ENCODE assay signal across 19 mouse cellular contexts in genomic region chr17:71689903-71690302, GRCm38 (mm10). TPM values are rescaled to one million over a fixed set of nuclear protein-coding genes. Genes with fewer than 3 reads are reported as not detected.
DNase-seq lines count a peak whose midpoint lies in the region; ATAC-seq and TF ChIP-seq lines count a peak whose summit lies in the region.
"Had no signal": no experiment of that assay in that cellular context is flagged by ENCODE, and none has a peak within 500 bp of the region (broad histone marks: within the 10 kb centered on the region; RNA-seq: fewer than 3 reads in every experiment).

No protein-coding gene starts in this region.

- peaks cover 20% of the 10 kb centered on the region; the same call in 1 of the 2 replicates for H3K4me1 ChIP-seq in heart, embryonic 10.5 days
- H3K4me1 ChIP-seq in kidney, embryonic 14.5 days (ENCODE audit: control insufficient read depth, insufficient read depth, low read length) = peaks cover 11% of the 10 kb centered on the region
- peaks cover 21% of the 10 kb centered on the region for H3K4me1 ChIP-seq in lung, embryonic 15.5 days
- peaks cover 12% of the 10 kb centered on the region; the same call in 1 of the 2 replicates for H3K4me1 ChIP-seq in stomach, embryonic 14.5 days (ENCODE audit: control insufficient read depth, insufficient read depth, low read length)
- peaks cover 3% of the 10 kb centered on the region; the same call in 1 of the 2 replicates for H3K4me1 ChIP-seq in midbrain, postnatal 0 days (ENCODE audit: insufficient read depth, low read length)
- peaks cover 4% of the 10 kb centered on the region for H3K4me1 ChIP-seq in midbrain, embryonic 15.5 days
- H3K4me1 ChIP-seq: embryonic facial prominence, embryonic 13.5 days had no signal

- DNase-seq in heart, postnatal 14 days = peak; percentile 35 to 65
- no peak for DNase-seq in heart, embryonic 10.5 days (ENCODE audit: low spot score)
- DNase-seq in gastrocnemius, postnatal 4 days (ENCODE audit: low spot score in 2 of 2) = no peak
- no peak for DNase-seq in midbrain, postnatal 0 days (ENCODE audit: low spot score)
- DNase-seq: B cell, adult 2 months; cerebellum, adult 11-12 months; gastrocnemius, postnatal 10 days; thymus, postnatal 4 days had no signal

- 0 out of 2 replicates have a peak, but pooled peaks cover under 1% of the 10 kb centered on the region for H3K27me3 ChIP-seq in heart, embryonic 10.5 days (ENCODE audit: insufficient read depth, poor library complexity, severe bottlenecking)
- no peaks in the 10 kb centered on the region for H3K27me3 ChIP-seq in kidney, embryonic 14.5 days (ENCODE audit: control insufficient read depth, insufficient read depth, low read length)
- no peaks in the 10 kb centered on the region for H3K27me3 ChIP-seq in lung, embryonic 15.5 days
- no peaks in the 10 kb centered on the region for H3K27me3 ChIP-seq in stomach, embryonic 14.5 days (ENCODE audit: control insufficient read depth, insufficient read depth, low read length)
- no peaks in the 10 kb centered on the region for H3K27me3 ChIP-seq in midbrain, postnatal 0 days (ENCODE audit: insufficient read depth, low read length)
- H3K27me3 ChIP-seq in midbrain, embryonic 15.5 days (replicated peaks) = no peaks in the 10 kb centered on the region
- H3K27me3 ChIP-seq: embryonic facial prominence, embryonic 13.5 days; limb, embryonic 12.5 days; neural tube, embryonic 15.5 days had no signal

- H3K4me3 ChIP-seq in heart, embryonic 10.5 days = no peak overlapping the region
- H3K4me3 ChIP-seq in kidney, embryonic 14.5 days (ENCODE audit: low read length) = no peak overlapping the region
- no peak overlapping the region for H3K4me3 ChIP-seq in lung, embryonic 15.5 days
- H3K4me3 ChIP-seq in stomach, embryonic 14.5 days (ENCODE audit: low read depth, low read length) = no peak overlapping the region
- H3K4me3 ChIP-seq in midbrain, postnatal 0 days (ENCODE audit: low read depth, low read length) = no peak overlapping the region
- H3K4me3 ChIP-seq in midbrain, embryonic 15.5 days = no peak overlapping the region
- H3K4me3 ChIP-seq: embryonic facial prominence, embryonic 13.5 days; left cerebral cortex, adult 2 months; limb, embryonic 12.5 days; neural tube, embryonic 15.5 days had no signal

- intact Hi-C loops in heart, postnatal 14 days (cut with DNase I) = no loop called here

- ATAC-seq in kidney, embryonic 14.5 days (ENCODE audit: low FRiP score, low TSS enrichment) = peak; percentile 54; the same call in 1 of the 2 replicates
- peak; percentile 79 for ATAC-seq in lung, embryonic 15.5 days (ENCODE audit: borderline replicate concordance, extremely low read depth, low FRiP score, low TSS enrichment)
- ATAC-seq in stomach, embryonic 14.5 days (ENCODE audit: insufficient number of reproducible peaks, insufficient read depth, low FRiP score, low read depth) = peak; percentile 24; the same call in 1 of the 2 replicates
- no peak for ATAC-seq in midbrain, postnatal 0 days (ENCODE audit: low FRiP score)
- no peak for ATAC-seq in midbrain, embryonic 15.5 days (replicated peaks)
- ATAC-seq: hindbrain, postnatal 0 days had no signal

- no peaks in the 10 kb centered on the region; the same call in 1 of the 2 replicates for H3K9me3 ChIP-seq in heart, embryonic 10.5 days
- no peaks in the 10 kb centered on the region for H3K9me3 ChIP-seq in kidney, embryonic 14.5 days (ENCODE audit: control insufficient read depth, low read length)
- no peaks in the 10 kb centered on the region for H3K9me3 ChIP-seq in lung, embryonic 15.5 days
- H3K9me3 ChIP-seq in stomach, embryonic 14.5 days (ENCODE audit: control insufficient read depth, low read depth, low read length) = no peaks in the 10 kb centered on the region
- peaks cover 7% of the 10 kb centered on the region; the same call in 1 of the 2 replicates for H3K9me3 ChIP-seq in midbrain, postnatal 0 days (ENCODE audit: low read length)
- H3K9me3 ChIP-seq in midbrain, embryonic 15.5 days = no peaks in the 10 kb centered on the region
- H3K9me3 ChIP-seq: embryonic facial prominence, embryonic 13.5 days; limb, embryonic 12.5 days; neural tube, embryonic 15.5 days had no signal

- no peak overlapping the region for H3K4me2 ChIP-seq in kidney, embryonic 14.5 days (replicated peaks; ENCODE audit: low read depth, low read length)
- H3K4me2 ChIP-seq in lung, embryonic 15.5 days = no peak overlapping the region
- no peak overlapping the region for H3K4me2 ChIP-seq in stomach, embryonic 14.5 days (replicated peaks; ENCODE audit: low read depth, low read length)
- H3K4me2 ChIP-seq in midbrain, postnatal 0 days (ENCODE audit: low read depth, low read length, poor library complexity, severe bottlenecking) = no peak overlapping the region
- H3K4me2 ChIP-seq in midbrain, embryonic 15.5 days = no peak overlapping the region
- H3K4me2 ChIP-seq: embryonic facial prominence, embryonic 13.5 days; limb, embryonic 12.5 days; neural tube, embryonic 15.5 days had no signal

- 74% methylated on average over 5 of the region's 5 CpGs for WGBS in heart, embryonic 10.5 days
- 41% methylated on average over 5 of the region's 5 CpGs for WGBS in kidney, embryonic 14.5 days
- WGBS in lung, embryonic 15.5 days = 36% methylated on average over 5 of the region's 5 CpGs
- 41% methylated on average over 5 of the region's 5 CpGs for WGBS in stomach, embryonic 14.5 days
- WGBS in midbrain, postnatal 0 days = 92% methylated on average over 5 of the region's 5 CpGs
- WGBS in midbrain, embryonic 15.5 days = 82% methylated on average over 5 of the region's 5 CpGs

- H3K27ac ChIP-seq in heart, embryonic 10.5 days = no peak overlapping the region
- H3K27ac ChIP-seq in kidney, embryonic 14.5 days (ENCODE audit: low read depth, low read length) = no peak overlapping the region
- 0 out of 2 replicates have a peak overlapping the region, but pooled peaks have one; percentile 26 for H3K27ac ChIP-seq in lung, embryonic 15.5 days
- H3K27ac ChIP-seq in stomach, embryonic 14.5 days (ENCODE audit: low read length) = no peak overlapping the region
- no peak overlapping the region for H3K27ac ChIP-seq in midbrain, postnatal 0 days (ENCODE audit: low read depth, low read length)
- H3K27ac ChIP-seq in midbrain, embryonic 15.5 days = no peak overlapping the region
- H3K27ac ChIP-seq: embryonic facial prominence, embryonic 13.5 days; hindbrain, postnatal 0 days; left cerebral cortex, adult 2 months; limb, embryonic 12.5 days; liver, embryonic 14.5 days; neural tube, embryonic 15.5 days had no signal

- H3K36me3 ChIP-seq in heart, embryonic 10.5 days = 0 out of 2 replicates have a peak, but pooled peaks cover 2% of the 10 kb centered on the region
- no peaks in the 10 kb centered on the region for H3K36me3 ChIP-seq in kidney, embryonic 14.5 days (ENCODE audit: control insufficient read depth, insufficient read depth, low read length)
- no peaks in the 10 kb centered on the region for H3K36me3 ChIP-seq in lung, embryonic 15.5 days
- no peaks in the 10 kb centered on the region for H3K36me3 ChIP-seq in stomach, embryonic 14.5 days (ENCODE audit: control insufficient read depth, insufficient read depth, low read length)
- H3K36me3 ChIP-seq in midbrain, postnatal 0 days (ENCODE audit: insufficient read depth, low read length) = no peaks in the 10 kb centered on the region
- no peaks in the 10 kb centered on the region for H3K36me3 ChIP-seq in midbrain, embryonic 15.5 days (replicated peaks)
- H3K36me3 ChIP-seq: embryonic facial prominence, embryonic 13.5 days; limb, embryonic 12.5 days; neural tube, embryonic 15.5 days had no signal

- no peak overlapping the region for H3K9ac ChIP-seq in kidney, embryonic 14.5 days (ENCODE audit: low read depth, low read length)
- no peak overlapping the region for H3K9ac ChIP-seq in lung, embryonic 15.5 days
- H3K9ac ChIP-seq in stomach, embryonic 14.5 days (replicated peaks; ENCODE audit: low read depth, low read length) = no peak overlapping the region
- H3K9ac ChIP-seq in midbrain, postnatal 0 days (replicated peaks; ENCODE audit: low read length, poor library complexity, severe bottlenecking) = no peak overlapping the region
- H3K9ac ChIP-seq in midbrain, embryonic 15.5 days = no peak overlapping the region
- H3K9ac ChIP-seq: embryonic facial prominence, embryonic 13.5 days; limb, embryonic 12.5 days; liver, embryonic 14.5 days; neural tube, embryonic 15.5 days had no signal

- no peak for TF ChIP-seq CTCF in midbrain, postnatal 0 days (IDR thresholded peaks at IDR 0.05)

RNA-seq across cellular contexts. Expression of gene Togaram2, which starts 16.8 kb away (rescaled TPM):
- 1 to 10 TPM; 2.0 to 2.3 TPM for total RNA-seq in heart, postnatal 14 days (2021)
- polyA plus RNA-seq in heart, embryonic 10.5 days (2016; fragmentation: Nextera tagmentation; extraction: Ambion mirVana) = 1.9 and 3.6 TPM in 2 replicates
- 0.27 and 0.32 TPM in 2 replicates for polyA plus RNA-seq in kidney, embryonic 14.5 days (2014; fragmentation: Nextera tagmentation; extraction: Ambion mirVana)
- polyA plus RNA-seq in lung, embryonic 15.5 days (2015; fragmentation: Nextera tagmentation; extraction: Ambion mirVana) = 1.6 and 2.1 TPM in 2 replicates
- polyA plus RNA-seq in stomach, embryonic 14.5 days (2014; fragmentation: Nextera tagmentation; extraction: Ambion mirVana) = 0.17 and 0.36 TPM in 2 replicates
- total RNA-seq in gastrocnemius, postnatal 4 days (2021) = under 1 TPM; 0.39 to 0.47 TPM
- total RNA-seq in midbrain, postnatal 0 days (2014; rRNA removed) = 4.5 and 5.0 TPM in 2 replicates
- 1.2 and 1.7 TPM in 2 replicates for polyA plus RNA-seq in midbrain, postnatal 0 days (2015; fragmentation: Nextera tagmentation; extraction: Ambion mirVana)
- 0.48 and 0.68 TPM in 2 replicates for polyA plus RNA-seq in midbrain, embryonic 15.5 days (2015; fragmentation: Nextera tagmentation; extraction: Ambion mirVana)
- total RNA-seq: common myeloid progenitor, adult 5-6 weeks had no signal
- polyA plus RNA-seq: limb, embryonic 12.5 days had no signal

Comparison
In these comparisons a context has a peak if more than half of its experiments do, and no peak if none do; other contexts are left out.
1. DNase-seq: peak in heart, postnatal 14 days (2 of 2); none in heart, embryonic 10.5 days (single experiment), gastrocnemius, postnatal 4 days (0 of 2) and midbrain, postnatal 0 days (single experiment).
2. ATAC-seq: peak in kidney, embryonic 14.5 days (single experiment), lung, embryonic 15.5 days (single experiment) and stomach, embryonic 14.5 days (single experiment); none in midbrain, postnatal 0 days (single experiment) and midbrain, embryonic 15.5 days (single experiment).